Mouse (Mus musculus): ENCODE measurements around the gene Tes3-ps.

The Tes3-ps gene

DNA sequence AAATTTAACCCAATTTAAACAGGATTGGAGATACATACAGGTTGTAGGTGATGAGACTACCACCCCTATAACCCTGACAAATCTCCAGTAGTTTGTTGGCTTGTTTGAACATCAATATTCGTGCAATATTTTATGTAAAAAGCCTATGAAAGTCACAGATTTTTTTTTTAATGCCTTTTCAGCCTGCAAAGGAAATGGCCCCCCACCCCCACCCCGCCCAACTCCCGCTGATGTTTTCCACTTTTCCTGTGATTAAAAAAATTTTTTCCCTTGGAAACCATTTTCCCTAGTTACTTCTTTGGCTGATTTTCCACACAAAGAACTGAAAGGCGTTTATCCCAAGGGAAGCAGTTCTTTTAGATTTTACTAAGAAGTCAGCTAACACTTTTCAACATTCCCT lies 11.4 kb downstream of the Tes3-ps start, which contains the start of gene Ecm2:
Gene Ecm2 (plus strand): TSS at position 301 of the 400 bp plus-strand sequence.
- no peak for DNase-seq (ENCODE audit: low spot score)

GRCm38 (mm10) chr13:49505776-49506175 lies 12.7 kb downstream of the Tes3-ps start:
- DNase-seq (ENCODE audit: low spot score), result no peak

DNA sequence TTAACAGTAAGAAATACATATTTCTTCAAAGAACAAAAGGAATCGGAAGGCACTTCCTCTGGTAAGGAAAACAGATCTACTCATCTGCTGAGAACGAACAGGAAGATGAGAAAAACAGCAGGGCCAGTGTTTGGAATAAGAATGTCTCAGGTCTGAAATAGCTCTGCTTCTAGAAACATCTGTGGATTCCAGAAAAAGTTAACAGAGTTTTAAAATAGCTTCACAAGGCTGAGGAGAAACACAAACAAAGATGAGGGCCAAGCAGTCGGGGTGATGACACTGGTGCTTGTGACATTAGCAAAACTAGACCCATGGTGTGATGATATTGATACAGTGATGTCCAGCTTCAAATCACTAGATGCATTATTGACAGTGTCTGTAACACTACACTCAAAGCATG lies 14.1 kb downstream of the Tes3-ps start:
- no peak for DNase-seq (ENCODE audit: low spot score)

GRCm38 (mm10) chr13:49518761-49519160 lies 25.6 kb downstream of the Tes3-ps start:
- no peak for DNase-seq (ENCODE audit: low spot score)

- DNase-seq (ENCODE audit: low spot score), result no peak
These were observed 33.1 kb downstream of the Tes3-ps start for GRCm38 (mm10) chr13:49526235-49526634.

DNA sequence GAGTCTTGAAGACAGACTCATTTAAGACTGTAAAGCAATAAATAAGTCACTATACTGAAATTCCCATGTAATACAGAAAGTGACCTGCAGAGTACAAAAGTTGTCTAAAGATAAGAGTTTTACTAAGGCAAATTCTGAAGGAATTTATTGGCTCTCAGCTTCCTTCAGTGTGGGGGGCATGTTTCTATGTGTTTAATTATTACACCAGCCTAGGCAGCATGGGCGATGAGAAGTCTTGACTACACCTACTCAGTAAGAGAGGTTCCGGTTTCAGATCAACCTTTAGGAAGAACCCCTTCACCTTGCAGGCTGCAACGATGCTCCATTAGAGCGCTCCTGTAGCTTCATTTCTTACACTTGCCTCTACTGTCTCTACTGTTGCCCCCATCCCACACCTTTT lies 37.5 kb downstream of the Tes3-ps start:
- no peak for DNase-seq (ENCODE audit: low spot score)

DNA sequence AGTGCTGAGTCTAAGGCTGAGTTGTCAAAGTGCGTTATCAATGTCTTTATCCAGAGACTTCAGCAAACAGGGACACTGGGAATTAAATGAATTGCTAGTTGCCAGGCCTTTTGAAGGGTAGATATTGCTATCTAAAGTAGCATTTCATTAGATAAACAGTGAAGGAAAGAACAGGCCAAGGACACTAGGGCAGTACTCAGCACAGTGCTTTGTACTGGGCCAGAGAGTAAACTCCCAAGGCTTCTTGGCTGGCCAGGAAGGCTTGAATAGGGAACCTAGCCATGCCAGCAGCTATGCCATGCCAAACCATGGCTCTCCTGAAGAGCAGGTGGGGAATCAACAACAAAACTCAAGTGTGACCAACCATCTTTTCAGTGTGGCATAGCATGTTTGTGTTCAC lies 43.8 kb downstream of the Tes3-ps start:
- no peak for DNase-seq (ENCODE audit: low spot score)

- DNase-seq (ENCODE audit: low spot score), result no peak
These were observed 45.6 kb downstream of the Tes3-ps start for GRCm38 (mm10) chr13:49538693-49539092.

GRCm38 (mm10) chr13:49544279-49544678 lies 51.2 kb downstream of the Tes3-ps start, which contains the start of gene Aspn:
Aspn (plus strand) TSS chr13:49544443.
- DNase-seq (ENCODE audit: low spot score), result no peak

DNA sequence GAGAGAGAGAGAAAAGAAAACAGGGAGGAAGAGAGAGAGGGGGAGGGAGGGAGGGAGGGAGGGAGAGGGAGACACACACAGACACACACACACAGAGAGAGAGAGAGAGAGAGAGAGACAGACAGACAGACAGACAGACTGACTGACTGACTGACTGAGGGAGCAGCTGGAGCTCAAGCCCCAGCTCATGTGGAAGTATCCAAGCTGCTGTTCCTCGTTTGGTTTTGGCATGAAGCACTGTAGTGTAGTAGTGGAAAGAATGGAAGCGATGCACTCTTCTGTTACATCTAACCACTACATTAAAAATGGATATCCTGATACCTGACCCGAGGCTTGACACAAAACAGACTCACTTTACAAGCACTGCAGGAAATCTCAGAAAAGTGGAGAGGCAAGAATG lies 52.5 kb downstream of the Tes3-ps start:
- no peak for DNase-seq (ENCODE audit: low spot score)

Measured in urinary bladder, postnatal 25 days (tissue).